Mouse (Mus musculus) liver, adult 2 months (tissue): Measurements from ENCODE around the gene Zzef1. TPM values are rescaled to one million over a fixed set of nuclear protein-coding genes. Genes with fewer than 3 reads are reported as not detected.

ENCODE experiments used
- DNase-seq: peaks from one replicate; pipeline ENCODE4 v3.0.0-alpha.2; 2011; ENCODE audit warnings: low read depth, low spot score; ENCODE audit errors: extremely low read depth
- H3K27ac ChIP-seq: fragments of 200-500 bp; replicated peaks from 2 replicates; pipeline ENCODE4 v1.5.1; 2012; ENCODE audit warnings: low read depth, mild to moderate bottlenecking, control low read depth, inconsistent platforms, low read length; ENCODE audit not compliant: insufficient read depth
- H3K27me3 ChIP-seq: fragments of 200-500 bp; 2 replicates; pipeline ENCODE4 v1.6.1; 2012; ENCODE audit warnings: mild to moderate bottlenecking, moderate library complexity, low read length, inconsistent platforms; ENCODE audit not compliant: control insufficient read depth, insufficient read depth
- H3K36me3 ChIP-seq: fragments of 200-500 bp; 2 replicates; pipeline ENCODE4 v1.6.1; 2012; ENCODE audit warnings: low read length, inconsistent platforms; ENCODE audit not compliant: control insufficient read depth, insufficient read depth
- H3K4me1 ChIP-seq: fragments of 200-500 bp; 2 replicates; pipeline ENCODE4 v1.6.1; 2011; ENCODE audit warnings: low read length; ENCODE audit not compliant: control insufficient read depth, insufficient read depth
- H3K4me3 ChIP-seq: fragments of 200-500 bp; 2 replicates; pipeline ENCODE4 v1.5.1; 2011; ENCODE audit warnings: low read depth, mild to moderate bottlenecking, control low read depth, low read length, moderate library complexity; ENCODE audit not compliant: insufficient read depth
- H3K79me2 ChIP-seq: fragments of 200-500 bp; 2 replicates; pipeline ENCODE4 v1.6.1; 2012; ENCODE audit warnings: inconsistent platforms, mild to moderate bottlenecking, low read length, moderate library complexity; ENCODE audit not compliant: control insufficient read depth, insufficient read depth
- H3K9ac ChIP-seq: fragments of 200-500 bp; 2 replicates; pipeline ENCODE4 v1.6.1; 2012; ENCODE audit warnings: low read depth, mild to moderate bottlenecking, control low read depth, inconsistent platforms, low read length
- CTCF ChIP-seq: fragments of 200-500 bp; IDR thresholded peaks from 2 replicates; pipeline ENCODE4 v1.5.1; 2011; ENCODE audit warnings: low read depth, low read length, control low read depth
- POLR2A ChIP-seq: fragments of 200-500 bp; IDR thresholded peaks from 2 replicates; pipeline ENCODE4 v1.6.1; 2011; ENCODE audit warnings: low read length, control low read depth; ENCODE audit not compliant: insufficient read depth; ENCODE audit errors: extremely low read depth
- WGBS: fragments of 180-500 bp; shearing (Covaris S2); methylation state at CpG from one replicate; pipeline ENCODE4 v1.1.7; 2018; 5-methylcytosine and 5-hydroxymethylcytosine counted together
- polyA plus RNA-seq: library from polyadenylated mRNA; depleted of rRNA; stranded (reverse); fragments of >200 nt; gene quantifications from 2 replicates; pipeline ENCODE4 v1.2.3, GENCODE M21; 2012
- total RNA-seq: library from RNA; depleted of rRNA; stranded (reverse); fragments of >200 nt; gene quantifications from 2 replicates; pipeline ENCODE4 v1.2.3, GENCODE M21; 2014

The Zzef1 gene
- total and polyA plus RNA-seq, 2 experiments: 13.6 to 14.1 TPM

GRCm38 (mm10) chr11:72861236-72861635 is 65.2 kb downstream of the Zzef1 start:
- Histone ChIP-seq H3K36me3 (peaks cover 64% of the 10 kb centered on the region), H3K27me3 (no peaks in the 10 kb centered on the region), H3K4me3 (no peak overlapping the region), H3K9ac (no peak overlapping the region), H3K79me2 (no peaks in the 10 kb centered on the region), H3K27ac (no peak overlapping the region), H3K4me1 (no peaks in the 10 kb centered on the region)
- DNase-seq: no peak
- TF ChIP-seq POLR2A (no peak), CTCF (no peak)
- WGBS: 97% methylated on average over 3 of the region's 3 CpGs

GRCm38 (mm10) chr11:72866446-72866845 is 70.4 kb downstream of the Zzef1 start:
- TF ChIP-seq POLR2A: no peak
- TF ChIP-seq CTCF: no peak
- 86% methylated on average over 7 of the region's 7 CpGs for WGBS
- Histone ChIP-seq H3K79me2 (no peaks in the 10 kb centered on the region), H3K4me3 (no peak overlapping the region), H3K36me3 (peaks cover 62% of the 10 kb centered on the region), H3K4me1 (no peaks in the 10 kb centered on the region), H3K27me3 (no peaks in the 10 kb centered on the region), H3K27ac (no peak overlapping the region), H3K9ac (no peak overlapping the region)
- DNase-seq: no peak

GRCm38 (mm10) chr11:72872061-72872460 is 76.0 kb downstream of the Zzef1 start:
- no peak for TF ChIP-seq CTCF
- TF ChIP-seq POLR2A: no peak
- no peaks in the 10 kb centered on the region for H3K4me1 ChIP-seq
- DNase-seq: no peak
- H3K36me3 ChIP-seq: peaks cover 68% of the 10 kb centered on the region
- H3K9ac ChIP-seq: no peak overlapping the region
- H3K79me2 ChIP-seq: no peaks in the 10 kb centered on the region
- H3K4me3 ChIP-seq: no peak overlapping the region
- WGBS: 79% methylated on average over 1 of the region's 1 CpGs
- H3K27me3 ChIP-seq: no peaks in the 10 kb centered on the region
- no peak overlapping the region for H3K27ac ChIP-seq

GRCm38 (mm10) chr11:72892623-72893022 is 96.6 kb downstream of the Zzef1 start:
- Histone ChIP-seq H3K27ac (no peak overlapping the region), H3K4me3 (no peak overlapping the region), H3K9ac (no peak overlapping the region), H3K79me2 (no peaks in the 10 kb centered on the region), H3K27me3 (no peaks in the 10 kb centered on the region), H3K36me3 (peaks cover 62% of the 10 kb centered on the region), H3K4me1 (no peaks in the 10 kb centered on the region)
- TF ChIP-seq CTCF (no peak), POLR2A (no peak)
- WGBS: 95% methylated on average over 1 of the region's 1 CpGs
- no peak for DNase-seq

- Histone ChIP-seq H3K4me3 (no peak overlapping the region), H3K9ac (no peak overlapping the region), H3K27ac (no peak overlapping the region), H3K36me3 (peaks cover 64% of the 10 kb centered on the region), H3K79me2 (no peaks in the 10 kb centered on the region), H3K4me1 (no peaks in the 10 kb centered on the region), H3K27me3 (no peaks in the 10 kb centered on the region)
- TF ChIP-seq CTCF (no peak), POLR2A (no peak)
- no peak for DNase-seq
- WGBS: 92% methylated on average over 4 of the region's 4 CpGs
These were observed 112.4 kb downstream of the Zzef1 start for GRCm38 (mm10) chr11:72908391-72908790.

GRCm38 (mm10) chr11:72917299-72917996 is 121.4 kb downstream of the Zzef1 start:
- peaks cover 49% of the 10 kb centered on the region for H3K36me3 ChIP-seq
- H3K4me3 ChIP-seq: no peak overlapping the region
- 52% methylated on average over 7 of the region's 7 CpGs for WGBS
- no peak overlapping the region for H3K9ac ChIP-seq
- peak; percentile 25 for DNase-seq
- TF ChIP-seq CTCF (no peak), POLR2A (no peak)
- no peaks in the 10 kb centered on the region for H3K4me1 ChIP-seq
- H3K27ac ChIP-seq: no peak overlapping the region
- H3K79me2 ChIP-seq: no peaks in the 10 kb centered on the region
- no peaks in the 10 kb centered on the region for H3K27me3 ChIP-seq
